Mouse (Mus musculus): ENCODE results near the gene Gfpt2.

- TF ChIP-seq CTCF (IDR thresholded peaks at IDR 0.05; ENCODE audit: low read depth, low read length) (no peak), POLR2A (IDR thresholded peaks at IDR 0.05; ENCODE audit: borderline replicate concordance, low read depth, low read length) (no peak)
Observed at GRCm38 (mm10) chr11:49808946-49809345, 15.0 kb downstream of the Gfpt2 start.

Data from bone marrow macrophage, adult 2 months (primary cell).